Mouse (Mus musculus) myocyte (in vitro differentiated cells): ENCODE data around the gene Angptl6. TPM values are rescaled to one million over a fixed set of nuclear protein-coding genes. Genes with fewer than 3 reads are reported as not detected.
A peak's percentile ranks its signal among the peaks of the same experiment; 100 is the strongest.

Source experiments
- H3K27me3 ChIP-seq: one replicate; pipeline ENCODE4 v1.6.1; 2011; ENCODE audit not compliant: control insufficient read depth, insufficient read depth, insufficient read length
- H3K36me3 ChIP-seq: one replicate; pipeline ENCODE4 v1.6.1; 2011; ENCODE audit not compliant: control insufficient read depth, insufficient read depth
- H3K4me2 ChIP-seq: one replicate; pipeline ENCODE4 v1.6.1; 2011; ENCODE audit warnings: low read depth, control low read depth
- H3K4me3 ChIP-seq: one replicate; pipeline ENCODE4 v1.5.1; 2011; ENCODE audit warnings: mild to moderate bottlenecking, control low read depth, moderate library complexity
- H3K79me2 ChIP-seq: one replicate; pipeline ENCODE4 v1.6.1; 2011; ENCODE audit not compliant: control insufficient read depth, insufficient read depth
- H3ac ChIP-seq: one replicate; pipeline ENCODE4 v1.6.1; 2011; ENCODE audit not compliant: control insufficient read depth, insufficient read length
- CEBPB ChIP-seq: IDR thresholded peaks from 2 replicates; pipeline ENCODE4 v1.6.1; 2011; ENCODE audit warnings: mild to moderate bottlenecking, moderate library complexity; ENCODE audit not compliant: poor library complexity, insufficient read depth, severe bottlenecking
- E2F4 ChIP-seq: IDR thresholded peaks from one replicate; pipeline ENCODE4 v1.6.1; 2011; ENCODE audit warnings: mild to moderate bottlenecking, control low read depth, moderate library complexity; ENCODE audit not compliant: insufficient read depth
- MAX ChIP-seq: IDR thresholded peaks from one replicate; pipeline ENCODE4 v1.6.1; 2011; ENCODE audit warnings: low read depth, mild to moderate bottlenecking, control low read depth
- MYOD1 ChIP-seq, 3 experiments: IDR thresholded peaks; one replicate each; pipeline ENCODE4 v1.6.1; 2011; ENCODE audit warnings: control low read depth in 2 of 3, low read depth in 2 of 3, mild to moderate bottlenecking in 2 of 3, moderate library complexity in 1 of 3; ENCODE audit not compliant: insufficient read length in 2 of 3, control insufficient read depth in 1 of 3
- MYOG ChIP-seq, 3 experiments: IDR thresholded peaks; one replicate each; pipeline ENCODE4 v1.6.1; 2011; ENCODE audit warnings: control low read depth in 2 of 3, low read depth in 2 of 3, mild to moderate bottlenecking in 2 of 3; ENCODE audit not compliant: insufficient read length in 2 of 3, control insufficient read depth in 1 of 3, insufficient read depth in 1 of 3
- POLR2A ChIP-seq: IDR thresholded peaks from one replicate; pipeline ENCODE4 v1.6.1; 2011; ENCODE audit warnings: low read depth, mild to moderate bottlenecking, control low read depth, moderate library complexity; ENCODE audit not compliant: insufficient read length
- POLR2AphosphoS2 ChIP-seq: IDR thresholded peaks from one replicate; pipeline ENCODE4 v1.6.1; 2011; ENCODE audit warnings: low read depth, control low read depth; ENCODE audit not compliant: insufficient read length
- REST ChIP-seq: IDR thresholded peaks from one replicate; pipeline ENCODE4 v1.6.1; 2011; ENCODE audit warnings: mild to moderate bottlenecking, control low read depth, moderate library complexity; ENCODE audit not compliant: insufficient read depth, insufficient read length
- SRF ChIP-seq: IDR thresholded peaks from one replicate; pipeline ENCODE4 v1.6.1; 2011; ENCODE audit warnings: low read depth; ENCODE audit not compliant: control insufficient read depth, insufficient read length
- TCF12 ChIP-seq: IDR thresholded peaks from one replicate; pipeline ENCODE4 v1.6.1; 2011; ENCODE audit warnings: mild to moderate bottlenecking, control low read depth; ENCODE audit not compliant: poor library complexity, insufficient read depth, severe bottlenecking
- TCF3 ChIP-seq: IDR thresholded peaks from one replicate; pipeline ENCODE4 v1.6.1; 2011; ENCODE audit warnings: low read depth, control low read depth; ENCODE audit not compliant: insufficient read length
- USF1 ChIP-seq: IDR thresholded peaks from one replicate; pipeline ENCODE4 v1.6.1; 2011; ENCODE audit warnings: low read depth, mild to moderate bottlenecking, control low read depth, moderate library complexity
- polyA plus RNA-seq: library from polyadenylated mRNA; unstranded; fragments of >200 nt; fragmentation: generic; extraction: Trizol; gene quantifications from one replicate; pipeline ENCODE4 v1.2.1, GENCODE M21; 2012; ENCODE audit warnings: missing spikeins

The Angptl6 gene
- polyA plus RNA-seq, 1 experiment = 12.6 TPM

DNA sequence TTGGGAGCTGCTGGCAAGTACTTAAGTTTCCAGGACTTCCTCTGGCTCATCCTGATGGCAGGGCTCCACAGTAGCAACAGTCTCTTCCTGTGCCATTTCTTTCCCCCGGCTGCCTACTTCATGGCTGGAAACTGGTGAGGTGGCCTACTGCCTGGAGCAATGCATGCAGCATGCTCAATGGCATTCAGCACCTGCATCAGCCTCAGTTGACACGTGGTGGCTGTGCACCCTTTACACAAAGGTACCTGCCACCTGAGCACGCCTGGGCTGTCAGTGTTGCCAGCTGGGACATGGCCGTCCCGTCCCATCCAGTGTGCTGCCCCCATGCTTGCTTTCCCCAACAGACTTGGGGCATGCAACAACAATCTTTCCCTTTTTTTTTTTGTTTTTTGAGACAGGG lies 13.5 kb upstream of the Angptl6 start:
- Histone ChIP-seq H3K4me3 (no peak overlapping the region), H3K79me2 (peaks cover 30% of the 10 kb centered on the region), H3ac (no peak overlapping the region), H3K4me2 (no peak overlapping the region), H3K27me3 (no peaks in the 10 kb centered on the region), H3K36me3 (peaks cover 29% of the 10 kb centered on the region)
- TF ChIP-seq E2F4 (no peak), POLR2AphosphoS2 (peak; percentile 98), TCF12 (no peak), POLR2A (peak; percentile 80), MAX (no peak)

DNA sequence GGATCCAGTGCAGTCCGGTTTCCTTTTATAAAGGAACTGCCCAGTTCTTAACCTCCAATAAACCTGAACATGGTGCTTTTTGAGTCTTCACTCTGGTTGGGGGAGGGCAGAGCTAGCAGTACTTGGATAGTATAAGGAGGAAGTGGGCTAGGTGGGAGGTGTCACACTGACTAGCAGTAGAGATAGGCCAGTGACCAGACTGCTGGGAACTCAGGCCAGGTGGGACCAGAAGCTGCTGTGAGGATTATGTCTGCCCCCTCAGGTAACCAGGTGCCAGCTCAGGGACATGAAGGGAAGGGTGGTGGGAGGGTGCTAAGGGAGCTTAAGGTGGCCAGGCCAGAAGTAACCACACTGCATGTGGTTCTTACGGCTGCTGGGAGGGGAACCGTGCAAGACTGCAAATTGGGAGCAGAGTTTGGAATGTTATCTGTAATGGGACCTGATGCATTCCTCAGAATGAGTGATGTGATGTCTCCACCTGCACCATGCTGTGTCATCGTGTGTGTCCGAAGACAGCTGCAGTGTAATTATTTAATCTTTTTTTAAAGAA lies 12.7 kb upstream of the Angptl6 start:
- Histone ChIP-seq H3K36me3 (peaks cover 29% of the 10 kb centered on the region), H3K27me3 (no peaks in the 10 kb centered on the region), H3ac (no peak overlapping the region), H3K4me3 (no peak overlapping the region), H3K4me2 (no peak overlapping the region), H3K79me2 (peaks cover 21% of the 10 kb centered on the region)
- TF ChIP-seq TCF12 = no peak
- no peak for TF ChIP-seq MYOD1 (IDR thresholded peaks at IDR 0.05; ENCODE audit: control insufficient read depth in 1 of 3, insufficient read length in 2 of 3, low read depth in 2 of 3)
- peak; percentile 41 for TF ChIP-seq POLR2A
- TF ChIP-seq USF1 = no peak
- no peak for TF ChIP-seq SRF
- no peak for TF ChIP-seq CEBPB
- peak; percentile 88 for TF ChIP-seq POLR2AphosphoS2
- no peak for TF ChIP-seq REST
- TF ChIP-seq MYOG (IDR thresholded peaks at IDR 0.05; ENCODE audit: control insufficient read depth in 1 of 3, insufficient read depth in 1 of 3, insufficient read length in 2 of 3, low read depth in 2 of 3) = no peak
- no peak for TF ChIP-seq TCF3

DNA sequence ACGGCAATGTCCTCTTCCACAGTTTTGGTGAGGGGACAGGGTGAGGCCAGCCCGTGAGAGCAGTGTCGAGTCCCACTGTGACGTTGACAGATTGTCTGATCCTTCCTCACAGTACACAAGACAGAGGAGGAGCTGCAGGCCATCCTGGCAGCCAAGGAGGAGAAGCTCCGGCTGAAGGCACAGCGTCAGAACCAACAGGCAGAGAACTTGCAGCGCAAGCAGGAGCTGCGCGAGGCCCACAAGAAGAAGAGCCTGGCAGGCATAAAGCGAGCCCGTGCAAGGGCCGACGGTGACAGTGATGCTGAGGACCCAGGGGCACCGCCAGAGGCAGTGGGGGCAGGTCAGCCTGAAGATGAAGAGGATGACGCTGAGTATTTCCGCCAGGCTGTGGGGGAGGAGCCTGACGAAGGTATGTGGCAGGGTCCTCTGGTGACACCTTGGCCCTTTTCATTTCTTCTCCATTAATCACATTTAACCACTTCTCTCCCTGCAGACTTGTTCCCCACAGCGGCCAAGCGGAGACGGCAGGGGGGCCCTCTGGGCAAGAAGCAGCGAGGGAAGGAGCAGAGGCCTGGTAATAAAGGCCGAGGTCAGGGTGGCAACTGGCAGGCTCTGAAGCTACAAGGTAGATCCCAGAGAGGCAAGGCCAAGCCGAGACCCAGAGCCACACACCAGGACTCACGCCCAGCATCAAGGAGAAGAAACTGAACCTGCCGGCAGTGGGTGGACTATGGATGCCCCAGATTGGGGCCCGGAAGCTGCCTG lies 12.0 kb upstream of the Angptl6 start:
- no peak overlapping the region for H3K4me2 ChIP-seq
- H3K4me3 ChIP-seq = no peak overlapping the region
- no peaks in the 10 kb centered on the region for H3K27me3 ChIP-seq
- no peak overlapping the region for H3ac ChIP-seq
- H3K79me2 ChIP-seq = peaks cover 16% of the 10 kb centered on the region
- peaks cover 29% of the 10 kb centered on the region for H3K36me3 ChIP-seq
- TF ChIP-seq POLR2A = no peak
- TF ChIP-seq E2F4 = no peak
- no peak for TF ChIP-seq SRF

DNA sequence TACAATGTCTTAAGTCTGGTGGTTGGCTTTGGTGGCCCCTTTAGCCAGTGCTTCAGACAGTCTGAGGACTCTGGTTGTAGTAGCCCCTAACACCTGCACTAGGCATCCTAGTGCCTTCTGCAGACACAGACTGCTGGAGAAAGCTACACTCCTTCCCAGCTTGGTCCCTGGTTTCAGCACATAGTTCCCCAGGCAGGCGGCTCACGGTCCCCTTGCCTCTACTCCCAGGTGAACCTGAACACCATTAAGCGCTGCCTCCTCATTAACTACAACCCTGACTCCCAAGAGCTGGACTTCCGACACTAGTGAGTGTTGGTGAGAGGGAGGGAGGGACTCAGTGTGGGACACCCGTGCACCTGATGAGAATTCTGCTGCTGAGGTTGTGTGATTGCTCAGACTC lies 10.9 kb upstream of the Angptl6 start:
- peaks cover 29% of the 10 kb centered on the region for H3K36me3 ChIP-seq
- TF ChIP-seq USF1 (no peak), CEBPB (no peak), MAX (no peak), SRF (no peak), MYOG (IDR thresholded peaks at IDR 0.05; ENCODE audit: control insufficient read depth in 1 of 3, insufficient read depth in 1 of 3, insufficient read length in 2 of 3, low read depth in 2 of 3) (no peak), MYOD1 (IDR thresholded peaks at IDR 0.05; ENCODE audit: control insufficient read depth in 1 of 3, insufficient read length in 2 of 3, low read depth in 2 of 3) (no peak), E2F4 (no peak), TCF3 (no peak), REST (no peak), POLR2A (no peak), POLR2AphosphoS2 (no peak), TCF12 (no peak)
- H3K79me2 ChIP-seq = peaks cover 16% of the 10 kb centered on the region
- no peak overlapping the region for H3K4me3 ChIP-seq
- no peak overlapping the region for H3ac ChIP-seq
- H3K27me3 ChIP-seq = no peaks in the 10 kb centered on the region
- no peak overlapping the region for H3K4me2 ChIP-seq

DNA sequence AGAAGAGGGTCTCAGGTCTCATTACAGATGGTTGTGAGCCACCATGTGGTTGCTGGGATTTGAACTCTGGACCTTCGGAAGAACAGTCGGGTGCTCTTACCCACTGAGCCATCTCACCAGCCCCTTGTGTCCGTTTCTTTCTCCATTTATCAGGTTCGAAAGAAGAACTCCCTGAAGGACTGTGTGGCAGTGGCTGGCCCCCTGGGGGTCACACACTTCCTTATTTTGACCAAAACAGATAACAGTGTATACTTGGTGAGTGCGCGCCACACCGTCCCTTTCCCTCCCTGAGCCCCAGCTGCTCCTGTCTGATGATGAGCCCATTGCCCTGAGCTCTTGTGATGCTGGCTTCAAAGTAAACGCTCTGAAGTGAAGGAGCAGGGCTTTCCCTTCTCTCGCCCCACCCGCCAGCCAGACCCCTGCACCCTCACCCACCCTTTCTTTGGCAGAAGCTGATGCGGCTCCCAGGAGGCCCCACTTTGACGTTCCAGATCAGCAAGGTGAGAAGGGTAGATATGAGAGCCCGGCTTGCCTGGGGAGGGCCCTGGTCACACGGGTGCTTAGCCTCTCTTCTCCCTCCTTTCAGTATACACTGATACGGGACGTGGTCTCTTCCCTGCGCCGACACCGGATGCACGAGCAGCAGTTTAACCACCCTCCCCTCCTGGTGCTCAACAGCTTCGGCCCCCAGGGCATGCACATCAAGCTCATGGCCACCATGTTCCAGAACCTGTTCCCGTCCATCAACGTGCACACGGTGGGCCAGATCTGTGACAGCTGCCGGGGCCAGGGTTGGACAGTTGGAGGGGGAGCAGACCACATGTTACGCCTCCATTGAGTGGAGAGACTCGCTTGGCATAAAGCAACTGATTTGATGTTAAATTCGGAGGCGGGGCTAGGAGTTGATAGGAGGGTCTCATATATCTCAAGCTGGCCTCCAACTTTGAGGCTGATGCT lies 9.9 kb upstream of the Angptl6 start:
- H3K36me3 ChIP-seq = peaks cover 25% of the 10 kb centered on the region

More for the DNA sequence above, 9.9 kb upstream of the Angptl6 start:
- H3K4me2 ChIP-seq = peak overlapping the region; percentile 94
- peaks cover 16% of the 10 kb centered on the region for H3K79me2 ChIP-seq
- TF ChIP-seq CEBPB = no peak
- TF ChIP-seq REST = no peak
- no peak for TF ChIP-seq TCF3
- TF ChIP-seq SRF = no peak
- TF ChIP-seq MYOD1 (IDR thresholded peaks at IDR 0.05; ENCODE audit: control insufficient read depth in 1 of 3, insufficient read length in 2 of 3, low read depth in 2 of 3) = peak in 2 of 3 experiments; percentile 95 to 98
- peak in 2 of 3 experiments; percentile 72 to 76 for TF ChIP-seq MYOG (IDR thresholded peaks at IDR 0.05; ENCODE audit: control insufficient read depth in 1 of 3, insufficient read depth in 1 of 3, insufficient read length in 2 of 3, low read depth in 2 of 3)
- no peak for TF ChIP-seq TCF12
- TF ChIP-seq MAX = no peak
- no peak for TF ChIP-seq POLR2AphosphoS2
- TF ChIP-seq POLR2A = no peak
- no peak for TF ChIP-seq E2F4
- no peak for TF ChIP-seq USF1
- H3K27me3 ChIP-seq = no peaks in the 10 kb centered on the region
- peak overlapping the region; percentile 79 for H3ac ChIP-seq
- peak overlapping the region; percentile 96 for H3K4me3 ChIP-seq
